Mouse (Mus musculus): ENCODE measurements at regions not wholly inside any gene's neighbourhood (a gene's known extent, or its start where the extent isn't known, plus 50 kb on each side); places are given as distances from the start of the nearest gene placed in this dataset.

DNA sequence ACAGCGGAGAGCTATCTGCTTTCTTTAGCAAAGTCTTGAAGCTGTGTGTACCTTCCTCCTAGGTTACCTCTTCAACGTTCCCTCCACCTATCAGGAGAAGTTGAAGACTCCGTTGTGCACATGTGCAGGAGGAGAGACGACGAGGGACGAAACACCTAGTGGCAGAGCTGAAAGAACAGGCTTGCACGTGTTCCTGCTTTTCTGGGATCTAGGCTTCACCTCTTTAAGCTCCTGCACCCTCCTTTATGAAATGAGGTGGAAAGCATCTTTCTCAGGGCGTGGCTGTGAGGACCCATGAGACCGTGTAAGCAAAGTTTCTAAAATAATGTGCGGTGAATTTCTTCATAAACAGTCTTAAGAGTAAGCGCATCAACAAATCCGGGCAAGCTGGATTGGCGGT lies 71.4 kb upstream of the Eif4g2 start:
- H3K27me3 ChIP-seq (replicated peaks; ENCODE audit: control insufficient read depth, insufficient read depth, low read length), result no peaks in the 10 kb centered on the region
- ATAC-seq (replicated peaks; ENCODE audit: low FRiP score, low TSS enrichment, low read depth), result no peak
- peaks cover 24% of the 10 kb centered on the region for H3K4me1 ChIP-seq (replicated peaks; ENCODE audit: control insufficient read depth, insufficient read depth, low read length)
- no peak overlapping the region for H3K4me2 ChIP-seq (ENCODE audit: low read length)
- WGBS, result 87% methylated on average over 13 of the region's 13 CpGs
- no peaks in the 10 kb centered on the region for H3K36me3 ChIP-seq (ENCODE audit: control insufficient read depth, insufficient read depth, low read length)
- no peak overlapping the region for H3K9ac ChIP-seq (ENCODE audit: low read length)
- no peaks in the 10 kb centered on the region for H3K9me3 ChIP-seq (ENCODE audit: control insufficient read depth, low read length)
- H3K27ac ChIP-seq (ENCODE audit: low read depth), result no peak overlapping the region
- no peak for DNase-seq (ENCODE audit: low spot score)
- no peak overlapping the region for H3K4me3 ChIP-seq (ENCODE audit: low read depth, low read length)

DNA sequence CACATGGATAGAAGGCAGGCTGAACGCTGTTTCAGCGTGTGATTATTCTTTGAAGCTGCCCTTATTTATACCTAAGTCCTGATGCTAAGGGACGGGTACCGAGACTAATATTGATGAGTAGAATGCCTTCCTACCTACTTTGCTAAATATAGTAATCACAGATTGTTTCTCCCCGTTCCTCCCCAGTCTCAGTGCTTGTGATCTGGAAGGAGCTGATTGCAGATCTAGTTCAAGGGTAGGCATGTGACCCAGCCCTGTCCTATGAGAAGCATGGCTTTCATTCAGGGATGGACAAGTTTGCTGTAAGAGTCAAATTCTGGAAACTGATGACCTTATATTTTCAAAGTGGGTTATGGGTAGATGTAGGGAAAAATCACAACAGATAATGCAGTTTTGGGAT lies 67.7 kb upstream of the Eif4g2 start:
- Histone ChIP-seq H3K27me3 (replicated peaks; ENCODE audit: control insufficient read depth, insufficient read depth, low read length) (no peaks in the 10 kb centered on the region), H3K9me3 (ENCODE audit: control insufficient read depth, low read length) (no peaks in the 10 kb centered on the region), H3K27ac (ENCODE audit: low read depth) (no peak overlapping the region), H3K4me2 (ENCODE audit: low read length) (no peak overlapping the region), H3K4me3 (ENCODE audit: low read depth, low read length) (no peak overlapping the region), H3K9ac (ENCODE audit: low read length) (no peak overlapping the region), H3K4me1 (replicated peaks; ENCODE audit: control insufficient read depth, insufficient read depth, low read length) (no peaks in the 10 kb centered on the region), H3K36me3 (ENCODE audit: control insufficient read depth, insufficient read depth, low read length) (no peaks in the 10 kb centered on the region)
- DNase-seq (ENCODE audit: low spot score) (no peak), ATAC-seq (replicated peaks; ENCODE audit: low FRiP score, low TSS enrichment, low read depth) (no peak)
- WGBS, result 84% methylated on average over 5 of the region's 5 CpGs

DNA sequence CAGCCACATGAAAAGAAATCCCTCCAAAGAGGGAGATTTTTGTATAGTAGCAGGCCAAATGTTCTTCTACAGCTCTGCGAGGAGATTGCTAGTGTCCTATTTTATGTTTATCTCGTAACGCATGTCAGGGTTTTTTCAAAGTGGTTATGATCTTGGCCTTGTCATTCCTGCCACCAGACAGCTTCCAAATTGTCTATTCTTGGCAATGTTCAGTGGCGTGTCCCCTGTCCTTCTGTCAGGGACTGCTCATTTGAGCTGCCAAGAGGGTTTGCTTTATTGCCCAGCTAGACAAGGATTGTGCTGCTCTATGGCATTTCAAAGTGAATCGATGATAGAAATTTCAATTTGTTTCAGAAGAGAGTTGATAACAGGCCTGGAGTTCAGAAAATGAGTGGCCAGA lies 67.3 kb upstream of the Eif4g2 start:
- Histone ChIP-seq H3K4me1 (replicated peaks; ENCODE audit: control insufficient read depth, insufficient read depth, low read length) (no peaks in the 10 kb centered on the region), H3K9me3 (ENCODE audit: control insufficient read depth, low read length) (no peaks in the 10 kb centered on the region), H3K27me3 (replicated peaks; ENCODE audit: control insufficient read depth, insufficient read depth, low read length) (no peaks in the 10 kb centered on the region), H3K27ac (ENCODE audit: low read depth) (no peak overlapping the region), H3K4me2 (ENCODE audit: low read length) (no peak overlapping the region), H3K36me3 (ENCODE audit: control insufficient read depth, insufficient read depth, low read length) (no peaks in the 10 kb centered on the region), H3K4me3 (ENCODE audit: low read depth, low read length) (no peak overlapping the region), H3K9ac (ENCODE audit: low read length) (no peak overlapping the region)
- DNase-seq (ENCODE audit: low spot score), result no peak
- ATAC-seq (replicated peaks; ENCODE audit: low FRiP score, low TSS enrichment, low read depth), result no peak
- 86% methylated on average over 5 of the region's 5 CpGs for WGBS

DNA sequence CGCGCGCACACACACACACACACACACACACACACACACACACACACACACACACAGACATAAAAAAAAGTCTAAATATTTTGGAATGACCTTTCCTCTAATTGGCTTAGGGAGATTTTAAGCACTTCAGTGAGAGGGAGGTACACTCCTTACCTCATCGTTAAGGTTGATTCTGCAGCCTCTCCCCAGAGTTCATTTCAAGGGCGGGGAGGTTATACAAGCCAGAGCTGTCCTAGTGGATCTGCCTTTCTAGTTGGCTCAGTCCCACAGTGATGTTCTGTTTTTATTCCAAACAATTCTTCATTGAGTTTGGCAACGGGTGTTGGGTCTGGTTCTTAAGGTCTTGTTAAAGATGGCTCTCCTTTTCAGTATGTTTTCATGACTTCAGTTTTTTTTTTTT lies 64.8 kb upstream of the Eif4g2 start:
- H3K4me1 ChIP-seq (replicated peaks; ENCODE audit: control insufficient read depth, insufficient read depth, low read length), result no peaks in the 10 kb centered on the region
- no peaks in the 10 kb centered on the region for H3K9me3 ChIP-seq (ENCODE audit: control insufficient read depth, low read length)
- H3K27me3 ChIP-seq (replicated peaks; ENCODE audit: control insufficient read depth, insufficient read depth, low read length), result no peaks in the 10 kb centered on the region
- ATAC-seq (replicated peaks; ENCODE audit: low FRiP score, low TSS enrichment, low read depth), result peak; percentile 53; the same call in 1 of the 2 replicates
- no peak overlapping the region for H3K4me2 ChIP-seq (ENCODE audit: low read length)
- DNase-seq (ENCODE audit: low spot score), result no peak
- no peak overlapping the region for H3K9ac ChIP-seq (ENCODE audit: low read length)
- 70% methylated on average over 6 of the region's 6 CpGs for WGBS
- no peak overlapping the region for H3K27ac ChIP-seq (ENCODE audit: low read depth)
- H3K4me3 ChIP-seq (ENCODE audit: low read depth, low read length), result no peak overlapping the region
- no peaks in the 10 kb centered on the region for H3K36me3 ChIP-seq (ENCODE audit: control insufficient read depth, insufficient read depth, low read length)

DNA sequence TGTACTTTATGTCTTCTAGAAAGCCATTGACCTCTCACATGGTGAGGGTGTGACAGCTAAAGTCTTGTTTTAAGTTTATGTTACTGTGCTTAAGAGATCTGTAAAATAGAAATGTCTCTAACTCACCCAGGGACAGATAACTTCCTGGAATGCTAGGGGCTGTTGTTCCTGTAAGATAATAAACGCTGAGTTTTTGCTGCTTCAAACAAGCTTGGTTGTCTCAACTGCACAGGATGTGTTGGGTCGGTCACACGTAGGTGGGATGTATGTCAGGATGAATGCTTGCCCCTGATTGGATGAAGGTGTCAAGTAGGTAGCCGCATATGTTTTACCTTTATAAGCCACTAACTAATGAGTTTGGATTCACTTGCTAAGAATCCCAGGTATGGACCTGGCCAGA lies 63.8 kb upstream of the Eif4g2 start:
- no peak overlapping the region for H3K9ac ChIP-seq (ENCODE audit: low read length)
- no peaks in the 10 kb centered on the region for H3K27me3 ChIP-seq (replicated peaks; ENCODE audit: control insufficient read depth, insufficient read depth, low read length)
- H3K4me1 ChIP-seq (replicated peaks; ENCODE audit: control insufficient read depth, insufficient read depth, low read length), result no peaks in the 10 kb centered on the region
- H3K4me2 ChIP-seq (ENCODE audit: low read length), result no peak overlapping the region
- no peak for DNase-seq (ENCODE audit: low spot score)
- H3K27ac ChIP-seq (ENCODE audit: low read depth), result no peak overlapping the region
- no peak for ATAC-seq (replicated peaks; ENCODE audit: low FRiP score, low TSS enrichment, low read depth)
- H3K9me3 ChIP-seq (ENCODE audit: control insufficient read depth, low read length), result no peaks in the 10 kb centered on the region
- 64% methylated on average over 4 of the region's 4 CpGs for WGBS
- no peak overlapping the region for H3K4me3 ChIP-seq (ENCODE audit: low read depth, low read length)
- H3K36me3 ChIP-seq (ENCODE audit: control insufficient read depth, insufficient read depth, low read length), result no peaks in the 10 kb centered on the region

DNA sequence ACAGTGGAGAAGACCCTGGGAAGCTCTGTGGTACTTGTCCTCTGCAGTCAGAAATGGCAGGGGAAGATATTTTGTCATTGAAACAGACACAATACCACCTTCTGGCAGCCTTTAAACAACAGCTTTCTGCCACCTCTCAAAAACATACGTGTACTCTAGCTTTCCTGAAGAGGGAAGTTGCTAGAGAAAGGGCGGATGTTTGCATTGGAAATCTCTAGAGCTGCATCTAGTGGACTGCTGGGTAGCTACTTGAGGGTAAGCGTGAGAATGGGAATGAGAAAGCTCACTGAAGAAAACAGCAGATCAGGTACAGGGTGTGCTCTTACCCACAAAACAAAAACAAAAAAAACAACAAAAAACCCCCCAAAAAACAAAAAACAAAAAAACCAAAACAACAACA lies 61.4 kb upstream of the Eif4g2 start:
- no peaks in the 10 kb centered on the region for H3K4me1 ChIP-seq (replicated peaks; ENCODE audit: control insufficient read depth, insufficient read depth, low read length)
- H3K9ac ChIP-seq (ENCODE audit: low read length), result no peak overlapping the region
- H3K9me3 ChIP-seq (ENCODE audit: control insufficient read depth, low read length), result no peaks in the 10 kb centered on the region
- DNase-seq (ENCODE audit: low spot score), result no peak
- H3K27ac ChIP-seq (ENCODE audit: low read depth), result no peak overlapping the region
- H3K36me3 ChIP-seq (ENCODE audit: control insufficient read depth, insufficient read depth, low read length), result no peaks in the 10 kb centered on the region
- 72% methylated on average over 3 of the region's 3 CpGs for WGBS
- ATAC-seq (replicated peaks; ENCODE audit: low FRiP score, low TSS enrichment, low read depth), result no peak
- no peak overlapping the region for H3K4me3 ChIP-seq (ENCODE audit: low read depth, low read length)
- no peak overlapping the region for H3K4me2 ChIP-seq (ENCODE audit: low read length)
- H3K27me3 ChIP-seq (replicated peaks; ENCODE audit: control insufficient read depth, insufficient read depth, low read length), result no peaks in the 10 kb centered on the region

DNA sequence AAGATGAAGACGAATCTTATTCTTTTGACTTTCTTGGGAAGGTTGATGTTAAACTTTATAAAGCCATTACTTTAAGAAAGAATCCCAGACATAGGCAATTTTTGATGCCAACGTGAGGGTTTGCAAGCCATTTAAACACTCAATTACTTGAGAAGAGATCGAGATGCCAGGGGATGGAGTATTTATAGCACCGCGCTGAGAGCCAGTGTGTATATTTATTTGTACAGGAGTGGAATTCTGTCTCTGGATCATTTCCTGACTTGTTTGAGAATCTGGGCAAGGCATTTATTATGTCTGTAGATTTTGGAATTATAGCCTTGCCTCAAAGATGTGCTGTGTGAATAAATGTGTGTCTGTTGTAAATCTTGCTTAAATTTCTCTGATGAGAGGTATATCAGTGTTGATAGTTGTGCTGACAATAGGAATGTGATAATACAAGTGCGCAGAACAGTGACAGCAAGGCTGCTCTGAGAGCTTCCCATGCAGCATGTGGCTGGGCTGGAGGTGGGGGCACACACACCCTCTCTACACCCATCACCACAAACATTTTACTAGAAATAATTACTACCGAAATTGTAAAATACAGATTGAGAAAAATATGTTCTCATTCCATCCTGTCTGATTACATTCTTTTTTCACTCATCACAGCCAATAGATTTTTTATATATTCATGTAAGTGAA lies 58.6 kb upstream of the Eif4g2 start:
- ATAC-seq (replicated peaks; ENCODE audit: low FRiP score, low TSS enrichment, low read depth) (no peak), DNase-seq (ENCODE audit: low spot score) (no peak)
- Histone ChIP-seq H3K36me3 (ENCODE audit: control insufficient read depth, insufficient read depth, low read length) (no peaks in the 10 kb centered on the region), H3K4me3 (ENCODE audit: low read depth, low read length) (no peak overlapping the region), H3K27me3 (replicated peaks; ENCODE audit: control insufficient read depth, insufficient read depth, low read length) (no peaks in the 10 kb centered on the region), H3K27ac (ENCODE audit: low read depth) (no peak overlapping the region), H3K9ac (ENCODE audit: low read length) (no peak overlapping the region), H3K4me2 (ENCODE audit: low read length) (no peak overlapping the region), H3K9me3 (ENCODE audit: control insufficient read depth, low read length) (no peaks in the 10 kb centered on the region), H3K4me1 (replicated peaks; ENCODE audit: control insufficient read depth, insufficient read depth, low read length) (no peaks in the 10 kb centered on the region; the same call in 1 of the 2 replicates)
- 38% methylated on average over 7 of the region's 7 CpGs for WGBS

DNA sequence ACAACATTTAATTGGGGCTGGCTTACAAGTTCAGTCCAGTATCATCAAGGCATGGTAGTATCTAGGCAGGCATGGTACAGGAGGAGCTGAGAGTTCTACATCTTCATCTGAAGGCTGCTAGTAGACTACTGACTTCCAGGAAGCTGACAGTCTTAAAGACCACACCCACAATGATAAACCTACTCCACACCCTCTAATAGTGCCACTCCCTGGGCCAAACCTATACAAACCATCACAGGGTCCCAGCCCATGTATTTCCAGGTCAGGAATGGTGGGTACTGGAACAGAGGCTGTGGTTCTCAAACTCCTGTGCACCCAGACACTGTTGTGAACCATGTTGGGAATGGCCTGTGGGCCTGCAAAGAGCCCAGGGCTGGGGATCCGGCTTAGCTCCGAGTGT lies 55.2 kb upstream of the Eif4g2 start:
- Histone ChIP-seq H3K9ac (ENCODE audit: low read length) (no peak overlapping the region), H3K27ac (ENCODE audit: low read depth) (no peak overlapping the region), H3K4me3 (ENCODE audit: low read depth, low read length) (no peak overlapping the region), H3K27me3 (replicated peaks; ENCODE audit: control insufficient read depth, insufficient read depth, low read length) (no peaks in the 10 kb centered on the region), H3K9me3 (ENCODE audit: control insufficient read depth, low read length) (no peaks in the 10 kb centered on the region), H3K4me2 (ENCODE audit: low read length) (no peak overlapping the region), H3K4me1 (replicated peaks; ENCODE audit: control insufficient read depth, insufficient read depth, low read length) (no peaks in the 10 kb centered on the region; the same call in 1 of the 2 replicates), H3K36me3 (ENCODE audit: control insufficient read depth, insufficient read depth, low read length) (no peaks in the 10 kb centered on the region)
- DNase-seq (ENCODE audit: low spot score), result no peak
- no peak for ATAC-seq (replicated peaks; ENCODE audit: low FRiP score, low TSS enrichment, low read depth)
- WGBS, result 96% methylated on average over 2 of the region's 2 CpGs

DNA sequence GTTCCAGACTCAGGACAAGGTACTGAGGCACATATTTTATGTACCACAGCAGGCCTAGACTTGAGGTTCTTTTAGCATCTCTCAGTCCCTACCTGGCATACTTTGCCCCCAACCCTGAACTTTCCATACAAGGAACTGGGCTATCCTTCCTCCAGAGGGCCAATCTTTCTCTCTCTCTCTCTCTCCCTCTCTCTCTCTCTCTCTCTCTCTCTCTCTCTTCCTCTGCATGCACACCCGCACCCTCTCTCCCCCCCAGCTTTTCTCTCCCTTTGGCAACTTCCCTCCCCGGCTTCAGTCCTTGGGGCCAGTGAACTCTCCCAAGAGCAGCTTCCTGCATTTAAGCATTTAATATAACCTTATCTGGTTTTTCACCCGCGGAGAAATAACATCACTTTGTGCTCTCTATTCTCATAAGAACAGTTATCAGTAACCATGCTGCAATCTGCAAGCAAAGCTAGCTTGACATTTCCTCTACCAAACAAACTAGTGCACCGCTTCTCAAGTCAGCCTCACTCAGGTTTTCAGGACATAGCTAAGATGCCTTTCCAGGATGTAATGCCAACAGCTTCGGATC lies 53.3 kb upstream of the Eif4g2 start:
- Histone ChIP-seq H3K4me2 (ENCODE audit: low read length) (no peak overlapping the region), H3K9ac (ENCODE audit: low read length) (no peak overlapping the region), H3K9me3 (ENCODE audit: control insufficient read depth, low read length) (no peaks in the 10 kb centered on the region), H3K27ac (ENCODE audit: low read depth) (no peak overlapping the region), H3K4me3 (ENCODE audit: low read depth, low read length) (no peak overlapping the region), H3K36me3 (ENCODE audit: control insufficient read depth, insufficient read depth, low read length) (no peaks in the 10 kb centered on the region), H3K27me3 (replicated peaks; ENCODE audit: control insufficient read depth, insufficient read depth, low read length) (no peaks in the 10 kb centered on the region), H3K4me1 (replicated peaks; ENCODE audit: control insufficient read depth, insufficient read depth, low read length) (no peaks in the 10 kb centered on the region; the same call in 1 of the 2 replicates)
- DNase-seq (ENCODE audit: low spot score), result no peak
- ATAC-seq (replicated peaks; ENCODE audit: low FRiP score, low TSS enrichment, low read depth), result no peak
- WGBS, result 64% methylated on average over 6 of the region's 6 CpGs

Measured in intestine, embryonic 14.5 days (tissue).